Mouse (Mus musculus): ENCODE data around the gene Col5a1. TPM values are rescaled to one million over a fixed set of nuclear protein-coding genes. Genes with fewer than 3 reads are reported as not detected.

Col5a1 gene
- total RNA-seq, 2 experiments from 2014 or later: 132 to 140 TPM

DNA sequence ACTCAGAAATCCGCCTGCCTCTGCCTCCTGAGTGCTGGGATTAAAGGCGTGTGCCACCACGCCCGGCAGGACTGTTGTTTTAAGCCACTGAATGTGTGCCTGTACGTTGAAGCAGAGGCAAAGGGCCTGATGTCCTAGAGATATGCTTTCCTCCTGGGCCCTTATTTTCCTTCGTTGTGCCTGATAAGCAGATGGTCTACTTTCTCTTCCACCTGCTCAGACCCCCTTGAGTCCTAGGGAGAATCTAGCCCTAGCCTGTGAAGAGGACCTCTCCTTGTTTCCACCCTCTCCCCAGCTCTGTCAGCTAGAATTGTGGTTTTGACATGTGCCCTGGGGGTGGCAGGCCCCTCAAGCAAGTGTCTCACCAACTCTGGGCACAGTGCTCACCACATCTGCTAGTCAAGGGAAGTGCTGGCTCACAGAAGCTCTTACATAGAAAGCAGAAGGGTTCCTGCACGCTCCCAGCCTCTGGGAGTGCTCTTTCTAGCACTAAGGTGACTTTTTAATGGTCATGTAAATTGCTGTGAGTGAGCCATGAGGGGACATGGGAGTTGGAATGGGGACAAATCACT is 189.5 kb downstream of the Col5a1 start:
- DNase-seq (ENCODE audit: low spot score in 2 of 2): no peak

DNA sequence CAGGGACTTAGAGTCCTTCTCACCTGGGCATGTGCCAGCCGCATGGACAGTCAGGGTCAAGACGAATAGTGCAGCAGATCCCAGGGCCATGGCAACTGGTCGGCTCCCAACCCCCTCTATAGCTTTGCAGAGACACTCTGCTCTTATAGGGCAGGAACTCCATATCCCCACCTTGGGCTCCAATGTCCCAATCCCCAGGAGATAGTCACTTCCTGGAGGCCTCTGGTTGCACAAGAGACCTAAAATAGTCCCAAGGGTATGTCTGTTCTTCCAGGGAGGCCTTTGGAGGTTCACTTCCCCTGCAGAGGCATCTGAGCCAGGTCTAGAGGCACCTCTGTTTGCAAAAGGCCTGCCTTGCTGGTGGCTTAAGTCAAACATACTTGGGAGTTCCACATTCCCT is 198.5 kb downstream of the Col5a1 start, which contains the start of gene Fcnb:
TSS of gene Fcnb (minus strand) at position 118 of the 400 bp plus-strand sequence.
- no peak for DNase-seq (ENCODE audit: low spot score in 2 of 2)

DNA sequence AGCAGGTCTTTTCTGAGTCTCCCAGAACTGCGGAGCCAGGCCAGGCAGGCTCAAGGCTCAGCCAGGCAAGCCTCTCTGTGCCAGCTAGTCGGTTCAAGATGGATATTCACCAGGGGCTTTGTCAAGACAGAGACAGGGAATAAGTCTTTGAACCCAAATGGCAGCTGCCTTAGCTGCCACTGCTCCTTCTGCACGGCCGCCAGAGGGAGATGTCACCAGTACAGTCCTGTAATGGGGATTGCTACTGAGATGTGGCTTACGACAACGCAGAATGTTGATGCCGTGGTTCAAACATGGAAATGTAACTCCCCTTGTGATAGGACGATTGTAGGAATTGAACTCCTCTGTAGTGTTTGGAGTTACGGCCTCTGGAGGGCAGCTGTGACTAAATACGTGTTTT is 199.9 kb downstream of the Col5a1 start:
- DNase-seq (ENCODE audit: low spot score in 2 of 2): no peak

DNA sequence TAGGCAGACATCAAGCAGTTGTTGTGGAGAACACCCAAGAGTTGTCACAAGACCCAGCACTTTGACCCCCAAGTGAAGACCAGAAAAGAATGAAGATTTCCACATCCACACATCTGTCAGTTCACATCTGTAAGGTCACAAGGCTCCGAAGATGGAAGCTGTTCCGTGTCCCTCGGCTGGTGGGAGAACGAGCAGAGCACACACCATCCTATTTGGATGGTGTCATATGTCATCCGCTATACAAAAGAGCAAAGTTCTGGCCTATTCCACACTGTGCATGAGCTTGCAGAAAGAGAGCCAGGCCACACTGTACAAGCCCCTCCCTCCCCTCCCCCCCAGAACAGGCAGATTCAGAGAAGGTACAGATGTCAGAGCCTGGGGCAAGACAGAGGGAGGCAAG is 202.9 kb downstream of the Col5a1 start:
- DNase-seq (ENCODE audit: low spot score in 2 of 2): no peak

Other genes with a start within 250 kb of the Col5a1 start
- gene Rxra, start 210.0 kb upstream of the Col5a1 start, total RNA-seq (2021): 10 to 100 TPM; 58.4 to 59.3 TPM
- 1 to 10 TPM in 1 of 2 experiments, under 1 TPM in 1; 0.84 to 2.4 TPM for gene Fcnb, start 198.5 kb downstream of the Col5a1 start, total RNA-seq (2021)